Mouse (Mus musculus): ENCODE results near the gene Tppp3.

DNA sequence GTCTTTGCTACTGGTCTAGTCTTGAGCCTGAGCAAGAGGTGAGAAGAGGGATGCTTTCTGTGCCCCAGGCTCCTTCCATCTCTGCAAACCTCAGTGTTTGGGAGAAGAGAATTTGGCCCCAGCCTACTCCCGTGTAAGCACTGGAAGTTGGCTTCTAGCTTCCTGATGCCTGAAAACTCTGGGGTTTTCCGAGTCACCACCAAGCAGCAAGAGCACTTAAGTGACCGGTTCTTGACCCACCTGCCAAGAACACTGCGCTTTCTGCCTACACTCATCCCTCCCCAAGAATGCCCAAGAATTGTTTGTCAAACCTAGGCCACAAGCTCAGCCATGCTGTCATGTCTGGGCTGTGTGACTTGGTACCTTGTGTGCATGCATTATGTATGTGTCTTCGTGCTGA, 49.2 kb upstream of the Tppp3 start:
- TF ChIP-seq CHD2 (IDR thresholded peaks at IDR 0.05; ENCODE audit: low read depth, low read length) (no peak), ZC3H11A (IDR thresholded peaks at IDR 0.05; ENCODE audit: borderline replicate concordance, low read depth, low read length) (no peak), MAFK (IDR thresholded peaks at IDR 0.05; ENCODE audit: insufficient read depth, low read depth, low read length) (no peak)

Measured in ES-E14 (cell line).